Mouse (Mus musculus) adrenal gland, postnatal 14 days (tissue): Measurements from ENCODE around the gene Vmn2r43. TPM values are rescaled to one million over a fixed set of nuclear protein-coding genes. Genes with fewer than 3 reads are reported as not detected.
"Not testable (repeated sequence)": the region's sequence is repeated elsewhere in the genome, so short reads cannot be mapped to it uniquely, and the experiment has no call there.

Source experiments
- DNase-seq: peaks from one replicate; pipeline ENCODE4 v3.0.0; 2021; ENCODE audit warnings: mixed read lengths
- long read RNA-seq, 2 experiments: library from polyadenylated mRNA; stranded (forward); transcript quantifications; one replicate each; pipeline ENCODE4 v2.0.0; 2021
- total RNA-seq: library from RNA; stranded (reverse); gene quantifications from 2 replicates; pipeline ENCODE4 v1.2.3, GENCODE M21; 2021

Gene Vmn2r43
- not detected in 2 replicates for total RNA-seq
- long read RNA-seq, experiment 1, result 0 reads
- long read RNA-seq, experiment 2, result 0 reads

GRCm38 (mm10) chr7:8260499-8260898 lies at the start of gene Vmn2r43:
Gene Vmn2r43, minus strand, starts transcription at chr7:8260599.
- not testable (repeated sequence) for DNase-seq

- DNase-seq, result not testable (repeated sequence)
These were observed 60.2 kb downstream of the Vmn2r43 start, which contains the start of gene Vmn2r42 for GRCm38 (mm10) chr7:8200220-8200619. Gene Vmn2r42, minus strand, starts transcription at chr7:8200320.

Other genes starting within 250 kb of the Vmn2r43 start
- not detected in 2 replicates for gene Vmn2r41, start 98.9 kb downstream of the Vmn2r43 start, total RNA-seq
- gene Vmn2r42, start 60.3 kb downstream of the Vmn2r43 start, total RNA-seq, result not detected in 2 replicates
- gene Vmn2r44, start 122.7 kb upstream of the Vmn2r43 start, total RNA-seq, result not detected in 2 replicates
- not detected in 2 replicates for gene Vmn2r45, start 228.5 kb upstream of the Vmn2r43 start, total RNA-seq